Mouse (Mus musculus) liver (tissue): ENCODE results near the gene Afap1l2.

Source experiments
- DNase-seq: peaks from one replicate; pipeline ENCODE4 v3.0.0-alpha.2; 2020; ENCODE audit warnings: mixed read lengths

Gene Afap1l2

DNA sequence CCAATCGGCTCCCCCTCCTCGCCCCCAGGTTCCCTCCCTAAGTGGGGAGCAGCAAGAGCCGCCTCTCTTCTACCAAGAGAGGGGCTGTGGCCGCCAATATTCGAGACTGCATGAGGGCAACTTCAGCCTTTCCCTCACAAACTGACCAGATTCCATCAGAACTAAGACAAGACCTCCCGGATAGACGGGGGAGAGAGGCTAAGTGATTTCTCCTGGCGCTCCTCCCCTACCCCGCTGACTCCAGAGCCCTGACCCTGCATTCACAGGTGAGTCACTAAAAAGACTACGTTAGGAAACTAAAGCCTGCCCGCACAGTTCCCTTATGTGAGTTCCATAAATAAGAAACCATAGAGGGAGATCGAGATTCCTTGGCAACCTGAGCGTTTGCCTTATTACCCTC, 1.2 kb downstream of the Afap1l2 start:
- DNase-seq: no peak

DNA sequence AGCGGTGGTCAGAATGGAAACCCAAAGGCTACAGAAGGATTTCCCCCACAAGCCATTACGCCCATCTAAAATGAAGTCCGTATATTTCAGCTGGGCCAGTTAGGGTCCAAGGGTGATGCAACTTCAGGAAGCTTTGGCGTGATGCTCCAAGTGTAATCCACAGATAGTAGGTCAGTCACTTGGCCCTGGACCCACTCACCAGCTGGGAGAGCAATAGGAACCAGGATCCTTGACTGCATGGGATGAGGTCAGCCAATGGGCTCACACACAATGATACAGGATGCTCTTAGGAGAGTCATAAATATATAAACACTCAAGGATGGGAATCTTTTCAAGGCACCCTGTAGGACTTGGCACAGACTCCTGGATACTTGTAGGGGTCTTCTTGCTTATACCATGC, 3.0 kb downstream of the Afap1l2 start:
- DNase-seq: no peak

DNA sequence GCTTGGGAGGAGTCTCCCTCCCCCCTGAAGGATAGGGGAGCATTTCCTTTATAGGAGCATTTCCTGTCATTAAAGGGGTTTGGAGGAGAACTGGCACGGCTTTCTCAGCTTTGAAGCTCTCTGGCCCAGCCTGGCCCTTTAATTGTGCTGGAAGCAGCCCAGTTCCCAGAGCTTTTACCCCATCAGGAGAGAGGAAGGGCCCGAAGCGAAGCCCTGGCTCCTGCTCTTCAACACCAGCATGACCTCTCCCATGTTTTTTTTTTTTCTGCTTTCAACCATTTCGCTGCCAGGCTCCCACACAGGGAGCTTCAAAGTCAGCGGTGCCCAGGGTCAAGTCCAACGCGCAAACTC, 4.6 kb downstream of the Afap1l2 start:
- no peak for DNase-seq

DNA sequence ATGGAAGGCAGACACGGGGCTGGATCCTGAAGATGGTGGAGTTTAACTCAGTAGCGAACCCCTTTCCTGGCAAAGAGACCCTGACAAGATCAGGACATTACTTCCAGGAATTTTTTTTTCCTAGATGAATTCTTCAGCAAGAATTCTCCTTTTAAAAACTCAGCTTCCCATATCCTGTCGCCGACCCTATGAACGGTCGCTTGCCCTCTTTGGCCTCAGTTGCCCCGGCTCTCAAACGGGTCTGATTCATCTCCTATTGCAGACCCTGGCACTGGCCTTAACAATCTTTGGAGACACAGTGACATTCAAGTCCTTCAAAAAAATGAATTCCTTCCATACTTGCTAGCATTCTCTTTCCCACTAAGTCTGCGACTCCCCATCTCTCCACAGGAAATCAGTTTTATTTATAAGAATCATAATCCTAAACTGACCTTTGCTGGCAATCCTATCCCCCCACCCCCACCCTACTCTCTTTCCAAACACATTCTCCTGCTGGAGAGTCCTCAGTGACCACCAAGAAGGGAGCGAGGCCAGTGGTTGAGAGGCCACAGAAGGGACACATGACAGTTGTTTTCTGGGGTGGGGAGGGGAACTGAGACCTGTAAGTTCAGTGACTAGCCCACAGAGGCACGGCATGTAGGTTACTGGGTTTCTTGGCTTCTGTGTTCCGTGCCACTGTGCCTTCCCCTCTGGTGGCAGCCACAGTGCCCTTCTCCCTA, 5.1 kb downstream of the Afap1l2 start:
- no peak for DNase-seq

DNA sequence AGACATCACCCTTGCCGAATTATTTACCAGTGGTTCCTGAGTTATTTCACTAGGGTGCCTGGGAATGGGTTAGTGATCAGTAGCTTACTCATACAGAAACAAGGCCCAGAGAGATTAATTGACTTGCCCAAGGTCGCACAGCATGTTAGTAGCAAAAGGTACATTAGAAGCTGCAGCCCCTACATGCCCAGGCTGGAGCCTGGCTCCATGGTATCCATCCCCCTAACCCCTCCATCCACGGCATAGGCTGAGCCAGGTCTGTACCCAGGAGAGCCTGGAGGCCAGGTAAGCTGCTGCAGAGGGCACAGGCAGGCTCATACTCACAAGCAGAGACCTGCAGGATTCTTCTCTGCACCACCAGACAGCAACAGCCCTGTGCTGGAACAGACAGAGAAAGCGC, 6.1 kb downstream of the Afap1l2 start:
- DNase-seq: no peak

DNA sequence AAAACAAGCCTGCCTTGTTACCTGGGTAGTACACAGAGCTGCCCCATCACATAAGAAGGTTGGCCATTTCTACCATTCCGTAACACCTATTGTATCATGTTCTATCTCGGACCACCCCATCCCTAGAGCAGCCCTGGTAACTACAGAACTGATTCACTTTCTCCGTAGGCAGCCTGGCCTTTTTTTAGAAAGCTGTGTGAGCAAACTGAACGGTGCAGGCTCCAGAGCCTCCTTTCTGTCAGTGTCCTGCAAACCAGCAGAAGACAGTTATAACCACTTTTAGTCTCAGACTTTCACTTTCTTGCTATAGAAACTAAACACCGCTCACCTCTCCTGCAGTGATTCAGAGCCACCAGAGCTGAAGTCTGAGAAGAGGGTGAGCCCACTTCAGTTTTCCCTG, 7.4 kb downstream of the Afap1l2 start:
- DNase-seq: no peak

DNA sequence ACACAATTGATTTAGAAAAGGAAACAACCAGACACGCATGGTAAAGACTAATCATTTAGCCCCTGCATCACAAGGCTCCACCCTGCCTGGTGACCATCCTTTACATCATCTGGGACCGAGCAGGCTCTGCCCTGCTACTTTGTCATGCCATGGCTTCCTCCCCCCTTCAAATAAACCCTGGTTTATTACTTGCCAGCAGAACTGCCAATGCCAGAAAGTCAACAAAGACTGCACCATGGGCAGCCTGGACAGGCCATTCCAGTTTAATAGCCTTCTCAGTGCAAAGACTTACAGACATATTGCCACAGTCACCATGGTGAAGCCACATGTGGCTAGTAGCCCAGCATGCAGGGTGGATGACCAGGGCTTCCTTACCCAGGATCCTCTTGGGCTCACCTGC, 8.2 kb downstream of the Afap1l2 start:
- no peak for DNase-seq

DNA sequence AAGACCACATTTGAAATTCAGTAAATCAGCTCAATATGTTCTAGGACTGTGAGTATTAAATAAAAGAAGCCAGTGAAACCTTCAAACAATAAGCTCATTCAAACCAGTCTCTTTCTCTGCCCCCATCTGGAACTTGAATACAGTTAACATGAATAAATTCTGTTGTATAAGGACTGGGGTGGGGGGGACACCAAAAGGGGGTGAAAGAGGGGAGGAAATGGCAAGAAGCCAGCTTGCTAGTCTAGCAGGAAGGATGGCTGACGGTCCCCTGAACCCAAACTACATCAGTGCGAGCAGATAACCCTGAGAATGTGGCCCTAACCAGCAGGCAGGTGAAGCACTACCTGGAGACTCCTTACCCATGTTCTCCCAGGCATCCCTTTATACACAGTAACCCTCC, 9.1 kb downstream of the Afap1l2 start:
- no peak for DNase-seq

DNA sequence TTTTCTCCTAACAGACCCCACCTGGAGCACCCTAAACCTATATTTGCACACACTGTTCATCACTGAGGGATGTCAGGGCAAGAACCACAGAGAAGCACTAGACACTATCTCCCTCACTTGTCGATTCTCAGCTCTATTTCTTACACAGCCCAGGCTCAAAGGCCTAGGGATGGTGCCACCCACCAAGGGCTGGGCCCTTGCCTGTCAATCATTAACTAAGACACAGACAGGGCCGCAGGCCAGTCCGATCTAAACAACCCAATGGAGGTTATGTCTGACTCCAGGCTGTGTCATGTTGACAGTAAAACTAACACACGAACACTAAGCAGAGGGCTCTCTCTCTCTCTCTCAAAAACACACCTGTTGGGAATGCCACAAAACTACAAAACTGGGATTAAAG, 9.7 kb downstream of the Afap1l2 start:
- no peak for DNase-seq

DNA sequence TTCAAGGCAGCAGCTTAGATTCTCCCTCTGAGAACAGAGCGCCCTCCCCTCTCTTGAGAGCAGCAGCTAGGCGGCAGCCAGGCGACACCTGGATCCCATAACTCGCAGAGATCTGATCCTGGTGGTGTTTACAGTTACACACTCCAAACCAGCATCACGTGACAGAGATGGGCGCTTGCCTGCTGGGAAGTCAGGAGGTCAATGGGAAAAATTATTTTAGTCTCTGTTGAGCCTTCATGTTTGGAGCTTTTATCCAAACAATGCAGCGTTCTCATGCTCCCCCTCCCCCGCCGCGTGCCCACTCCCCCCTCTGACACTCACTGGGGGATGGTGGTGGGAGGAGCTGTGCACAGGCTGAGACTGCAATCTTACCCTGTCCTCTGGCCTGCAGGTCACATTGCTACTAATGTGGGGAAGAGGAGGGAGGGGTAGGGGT, 10.8 kb downstream of the Afap1l2 start:
- peak; percentile 29 for DNase-seq

DNA sequence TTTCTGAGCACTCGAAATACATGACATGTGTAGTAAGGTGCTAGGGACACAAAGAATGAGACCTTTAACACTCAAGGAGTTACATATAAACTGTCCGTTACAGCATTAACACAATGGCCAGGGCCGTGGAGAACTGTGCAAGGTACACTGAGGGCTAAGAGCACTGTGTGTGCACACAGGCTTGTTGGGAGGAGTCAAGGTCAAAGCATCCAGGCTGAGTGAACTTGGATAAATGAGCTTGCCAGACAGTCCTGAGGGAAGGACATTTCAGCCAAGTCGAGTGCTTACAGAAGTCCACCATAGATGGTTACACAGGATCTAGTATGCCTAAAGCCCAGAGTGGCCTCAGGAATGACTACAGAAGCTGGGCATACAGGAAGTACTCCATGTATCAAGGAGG, 12.6 kb downstream of the Afap1l2 start:
- no peak for DNase-seq

DNA sequence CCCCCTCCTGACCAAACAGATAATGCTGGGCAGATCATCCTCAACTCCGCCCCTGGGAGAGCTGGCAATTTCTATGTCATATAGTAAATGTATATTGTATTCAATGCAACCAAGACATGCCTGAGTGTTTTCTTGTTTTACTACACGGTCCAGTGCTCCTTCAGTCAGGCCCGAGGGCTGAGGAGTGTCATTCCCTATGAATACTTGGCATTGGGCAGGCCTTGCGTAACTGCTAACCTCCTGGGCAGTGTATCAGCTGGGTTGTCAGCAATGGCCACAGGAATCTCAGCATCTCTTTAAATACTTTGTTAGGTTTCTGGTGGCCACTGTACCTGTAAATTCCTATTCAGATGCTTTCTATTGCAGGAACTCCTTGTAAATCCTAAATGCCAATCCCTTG, 13.4 kb downstream of the Afap1l2 start:
- no peak for DNase-seq

DNA sequence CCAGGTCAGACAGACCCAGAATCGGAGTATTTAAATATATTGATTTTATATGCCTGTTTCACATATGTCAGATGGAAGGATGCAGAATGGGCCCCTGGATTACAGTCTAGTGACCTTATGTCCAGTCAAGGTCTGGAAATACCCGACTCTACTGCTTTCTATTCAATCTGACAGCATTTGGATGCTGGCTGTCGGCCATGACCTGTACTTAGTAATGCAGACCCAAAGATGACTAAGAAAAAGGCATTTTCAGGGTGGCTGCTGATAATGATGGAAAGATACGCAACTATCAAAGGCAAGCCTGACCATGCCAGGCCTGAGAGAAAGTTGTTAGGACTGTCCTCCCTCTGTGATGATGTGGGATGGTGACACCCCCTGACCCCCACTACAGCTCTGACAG, 14.3 kb downstream of the Afap1l2 start:
- no peak for DNase-seq

DNA sequence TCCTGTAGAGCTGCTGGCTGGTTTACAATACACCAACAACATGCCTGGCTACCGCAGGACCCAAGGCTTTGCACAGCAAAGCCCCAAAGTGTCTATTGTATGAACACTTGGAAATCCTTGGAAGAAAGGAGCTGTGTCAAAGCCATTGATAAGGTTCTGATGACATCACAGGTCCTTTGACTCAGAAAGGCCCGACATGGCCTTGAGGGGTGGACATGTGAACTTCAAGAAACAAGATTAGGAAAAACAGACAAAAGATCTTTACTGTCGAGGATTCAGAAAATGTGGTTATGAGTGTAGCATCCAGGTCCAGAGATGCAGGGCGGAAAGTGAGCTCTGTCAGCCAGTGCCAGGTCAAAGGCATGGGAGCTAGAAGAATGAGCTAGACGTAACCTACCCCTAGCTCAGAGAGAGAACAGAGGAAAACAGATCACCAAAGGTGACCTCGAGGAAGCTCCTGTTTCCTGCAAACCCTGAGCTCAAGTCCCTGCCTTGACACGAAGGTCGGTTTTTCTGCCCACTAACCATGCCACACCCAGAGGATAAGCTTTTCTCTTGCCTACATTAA, 15.0 kb downstream of the Afap1l2 start:
- no peak for DNase-seq

DNA sequence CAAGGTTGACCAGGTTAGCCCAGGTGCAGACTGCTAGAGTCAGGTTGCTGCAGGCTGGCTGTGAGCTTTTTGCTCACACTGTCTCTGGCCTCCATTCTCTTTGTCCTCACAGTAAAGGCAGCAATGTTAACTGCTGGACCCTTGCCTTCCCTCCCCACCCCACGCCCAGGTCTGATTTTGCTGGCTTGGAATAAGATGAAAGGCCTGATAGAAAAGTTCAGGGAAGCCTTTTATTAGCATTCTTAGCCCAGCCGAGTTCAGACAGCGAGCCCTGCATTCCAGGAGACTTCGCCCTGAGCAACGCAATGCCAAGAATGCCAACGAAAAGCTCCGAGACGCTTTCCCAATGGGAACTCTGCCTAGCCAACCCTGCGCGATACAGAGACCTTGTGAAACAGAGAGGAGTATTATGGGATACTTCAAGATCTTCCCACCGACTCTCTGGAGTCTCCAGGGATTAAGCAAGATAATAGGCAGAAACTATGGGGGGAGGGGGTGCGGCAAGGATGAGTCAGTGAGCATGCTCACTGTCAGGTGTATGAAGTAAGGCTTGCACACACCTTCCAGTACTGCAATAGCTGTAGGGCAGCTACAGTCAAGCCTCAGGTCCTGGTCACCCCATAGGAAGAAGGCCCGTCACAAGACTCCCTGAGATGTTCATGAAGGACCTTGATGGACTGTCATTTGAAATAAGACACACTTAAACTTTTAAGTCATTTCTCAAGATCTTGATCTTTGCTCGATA, 17.5 kb downstream of the Afap1l2 start:
- no peak for DNase-seq

DNA sequence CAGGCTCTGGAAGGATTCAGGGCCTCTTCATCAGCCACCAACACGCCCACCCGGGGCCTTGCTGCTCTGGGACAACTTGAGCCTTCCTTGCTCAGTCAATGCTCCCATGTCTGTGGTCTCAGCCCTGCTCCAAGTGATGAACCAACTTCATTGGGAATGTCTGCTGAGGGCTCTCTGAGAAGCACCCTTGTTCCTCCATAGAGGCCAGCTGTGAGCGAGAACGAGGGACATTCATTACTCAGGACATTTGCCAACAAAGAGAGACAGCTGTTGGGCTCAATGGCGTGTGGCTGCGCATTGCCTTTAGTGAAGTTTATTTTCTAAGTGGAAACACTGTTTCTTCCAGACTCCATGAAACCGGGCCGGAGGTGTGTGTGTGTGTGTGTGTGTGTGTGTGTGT, 18.9 kb downstream of the Afap1l2 start:
- DNase-seq: no peak

DNA sequence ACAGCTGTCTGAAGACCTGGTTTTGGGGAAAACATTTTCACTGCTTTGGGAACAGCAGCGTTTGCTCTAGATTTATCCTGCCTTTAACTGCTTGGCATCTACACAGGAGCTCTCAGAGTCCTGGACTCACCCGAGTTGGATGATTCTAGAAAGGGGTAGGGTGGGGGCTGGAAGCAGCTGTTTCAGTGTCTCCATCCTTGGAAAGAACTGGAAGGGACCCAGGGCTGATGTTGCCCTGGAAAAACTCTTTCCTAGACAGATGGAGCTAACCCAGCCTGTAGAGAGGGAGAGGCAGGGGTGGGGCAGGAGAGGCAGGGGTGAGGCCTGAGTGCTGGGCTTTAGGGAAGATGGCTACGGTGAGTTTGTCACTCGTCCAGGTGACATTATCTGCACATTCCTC, 23.8 kb downstream of the Afap1l2 start:
- no peak for DNase-seq

DNA sequence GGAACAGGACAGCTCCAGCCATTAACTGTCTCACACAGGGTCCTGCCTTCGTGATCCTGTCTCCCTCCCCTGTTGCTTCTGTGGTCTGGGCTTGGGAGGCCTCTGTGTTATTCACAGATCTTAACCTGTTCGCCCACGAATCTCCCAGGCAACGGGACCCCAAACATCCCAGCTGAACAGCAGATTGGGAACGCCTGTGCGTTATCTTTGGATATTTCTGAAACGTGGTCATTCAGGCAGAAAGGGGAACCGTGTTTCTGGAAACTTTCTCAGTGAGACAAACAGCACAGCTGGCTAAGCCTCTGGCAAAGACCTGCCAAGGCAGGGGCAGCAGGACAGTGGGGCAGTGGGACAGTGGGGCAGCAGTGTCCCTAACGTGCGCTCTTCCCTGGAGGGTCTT, 24.3 kb downstream of the Afap1l2 start:
- no peak for DNase-seq

DNA sequence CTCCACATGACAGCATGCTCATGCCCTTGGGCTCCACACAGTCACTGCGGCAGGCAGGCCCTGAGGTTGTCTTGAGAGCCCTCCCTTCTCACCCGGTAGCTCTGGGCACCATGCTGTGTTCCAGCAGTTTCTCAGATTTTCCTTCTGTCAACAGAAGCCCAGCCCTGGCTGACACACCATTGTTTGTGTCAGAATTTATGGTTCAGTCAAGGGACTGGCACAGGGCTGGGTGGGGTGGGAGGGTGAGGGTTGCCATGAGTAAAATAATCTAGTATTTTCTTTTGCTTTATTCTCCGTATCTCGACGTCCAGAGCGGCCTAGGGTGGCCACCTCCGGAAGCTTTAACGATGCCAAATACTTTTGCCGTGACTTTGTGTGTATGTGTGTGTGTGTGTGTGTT, 26.3 kb downstream of the Afap1l2 start:
- no peak for DNase-seq

DNA sequence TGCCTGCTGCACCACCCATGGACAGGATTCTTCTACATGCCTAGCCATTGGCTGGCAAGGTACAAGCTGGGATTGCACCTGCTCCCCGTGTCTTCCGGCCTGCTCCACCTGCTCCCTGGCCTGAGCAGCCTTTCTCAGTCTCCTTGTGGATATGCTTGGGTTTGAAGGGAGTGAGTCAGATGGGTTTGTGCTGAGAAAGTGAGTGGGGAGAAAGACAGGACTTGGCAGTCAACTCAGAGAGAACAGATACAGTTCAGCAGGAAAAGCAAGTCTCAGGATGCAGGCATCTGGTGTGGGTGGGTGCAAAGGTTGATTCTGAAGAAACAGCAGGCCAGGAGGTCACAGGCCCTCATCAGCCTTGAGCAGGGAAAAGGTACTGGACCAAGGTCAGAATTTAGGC, 27.2 kb downstream of the Afap1l2 start:
- DNase-seq: no peak

DNA sequence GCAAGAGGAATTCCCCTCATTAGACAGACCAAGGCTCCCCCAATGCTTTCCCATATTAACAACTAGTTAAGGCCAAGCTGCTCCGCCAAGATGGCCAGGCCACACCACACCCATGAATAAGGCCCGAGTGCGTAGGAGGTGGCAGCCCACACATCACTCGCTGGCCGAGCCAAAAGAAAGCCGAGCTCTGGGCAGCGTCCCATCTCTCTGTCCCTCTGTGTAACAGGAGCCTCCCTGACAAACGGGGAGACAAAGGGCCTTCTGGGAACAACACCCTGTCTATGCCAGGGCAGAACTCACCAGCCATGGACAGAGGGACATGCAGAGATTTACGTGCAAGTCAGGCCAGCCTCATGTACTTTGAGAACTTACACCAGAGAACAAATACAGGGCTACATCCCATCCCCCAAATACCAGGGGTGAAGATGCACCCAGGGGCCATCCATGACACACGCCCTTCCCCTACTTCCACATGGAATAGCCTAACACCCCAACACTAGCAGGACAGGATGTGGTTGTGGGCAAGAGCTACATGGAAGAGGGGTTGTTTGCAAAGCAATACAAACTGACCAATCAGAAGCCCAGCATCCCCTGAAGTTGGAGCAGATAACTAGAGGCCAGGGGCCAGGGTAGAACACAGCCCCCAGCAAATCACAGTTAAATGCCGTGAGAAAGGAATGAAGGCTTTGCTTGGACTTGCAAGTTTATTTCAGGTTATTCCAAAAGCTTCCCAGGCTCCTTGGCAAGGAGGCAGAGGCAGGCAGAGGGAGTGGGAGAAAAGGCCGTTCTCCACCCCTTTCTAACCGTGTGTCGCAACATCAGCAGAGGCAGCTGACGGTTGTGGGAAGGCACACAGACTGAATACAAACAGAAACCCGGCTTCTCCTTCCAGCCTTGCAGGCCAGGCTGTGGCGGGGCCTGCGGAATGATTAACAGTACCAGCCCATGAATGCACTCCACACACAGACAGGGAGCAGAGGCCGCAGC, 30.8 kb downstream of the Afap1l2 start:
- DNase-seq: peak; percentile 44

DNA sequence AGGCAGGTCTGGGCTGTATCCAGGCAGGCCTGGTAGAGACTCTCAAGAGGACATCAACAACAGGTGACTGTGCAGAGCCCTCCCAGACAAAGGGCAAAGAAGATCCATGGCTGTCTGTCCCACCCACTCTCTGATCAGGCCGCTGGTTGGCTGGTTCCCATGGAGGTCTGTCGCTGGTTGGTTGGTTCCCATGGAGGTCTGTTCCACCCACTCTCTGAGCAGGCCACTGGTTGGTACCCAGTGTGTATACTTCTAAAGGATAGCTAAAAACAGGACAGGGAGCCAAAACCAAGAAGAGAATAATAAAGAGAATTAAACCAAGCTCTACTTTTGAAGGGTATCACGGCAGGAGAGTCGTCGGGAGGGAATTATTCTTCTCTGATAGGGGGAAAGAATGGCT, 31.5 kb downstream of the Afap1l2 start:
- DNase-seq: no peak

DNA sequence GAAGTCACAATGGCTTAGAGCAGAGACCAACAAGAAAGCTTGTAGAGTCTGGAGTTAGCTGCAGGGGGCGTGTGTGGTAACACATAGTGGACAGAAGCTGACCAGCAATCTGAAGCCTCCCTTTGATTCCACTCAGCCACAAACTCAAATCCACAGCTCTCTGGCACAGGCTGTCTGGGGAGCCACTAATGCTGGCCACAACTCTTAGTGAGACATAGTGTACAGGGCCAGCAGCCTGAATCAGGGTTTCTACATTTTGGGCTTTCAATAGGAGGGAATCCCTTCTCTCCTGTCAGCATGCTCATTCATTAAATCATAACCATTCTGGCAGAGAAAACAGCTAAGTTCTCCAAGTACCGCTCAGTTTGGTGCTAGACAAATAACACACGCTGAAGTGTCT, 32.5 kb downstream of the Afap1l2 start:
- no peak for DNase-seq
